Mouse (Mus musculus): Measurements from ENCODE around the gene Car14.
"Not testable (repeated sequence)": the region's sequence is repeated elsewhere in the genome, so short reads cannot be mapped to it uniquely, and the experiment has no call there.

Gene Car14

GRCm38 (mm10) chr3:95891211-95892065 lies 13.1 kb downstream of the Car14 start, which contains the start of gene BC028528:
TSS of gene BC028528 (minus strand) at chr3:95892005.
- no peak for DNase-seq

- no peak for DNase-seq
Observed at GRCm38 (mm10) chr3:95889664-95890063, 14.8 kb downstream of the Car14 start.

GRCm38 (mm10) chr3:95887596-95887995 lies 16.9 kb downstream of the Car14 start:
- DNase-seq = no peak

- no peak for DNase-seq
Observed at GRCm38 (mm10) chr3:95884400-95884799, 20.1 kb downstream of the Car14 start.

GRCm38 (mm10) chr3:95882816-95883425 lies 21.6 kb downstream of the Car14 start:
- DNase-seq = peak; percentile 70

- peak; percentile 99 for DNase-seq
Observed at GRCm38 (mm10) chr3:95881979-95882815, 22.3 kb downstream of the Car14 start, which contains the start of gene Ciart. TSS of gene Ciart (minus strand) at chr3:95882251.

GRCm38 (mm10) chr3:95879063-95879462 lies 25.4 kb downstream of the Car14 start:
- DNase-seq = no peak

GRCm38 (mm10) chr3:95872048-95872447 lies 32.4 kb downstream of the Car14 start:
- DNase-seq = no peak

GRCm38 (mm10) chr3:95871392-95871867 lies 33.1 kb downstream of the Car14 start, which contains the start of gene Mrps21:
TSS of gene Mrps21 (minus strand) at chr3:95871519.
- peak; percentile 89 for DNase-seq

GRCm38 (mm10) chr3:95870976-95871375 lies 33.5 kb downstream of the Car14 start:
- no peak for DNase-seq

GRCm38 (mm10) chr3:95867408-95867807 lies 37.1 kb downstream of the Car14 start:
- no peak for DNase-seq

GRCm38 (mm10) chr3:95866071-95866470 lies 38.4 kb downstream of the Car14 start:
- DNase-seq = no peak

- DNase-seq = no peak
Observed at GRCm38 (mm10) chr3:95865571-95865970, 38.9 kb downstream of the Car14 start.

GRCm38 (mm10) chr3:95865050-95865449 lies 39.4 kb downstream of the Car14 start:
- DNase-seq = no peak

GRCm38 (mm10) chr3:95863578-95863977 lies 40.9 kb downstream of the Car14 start:
- DNase-seq = no peak

GRCm38 (mm10) chr3:95861796-95862195 lies 42.7 kb downstream of the Car14 start:
- DNase-seq = peak; percentile 59

GRCm38 (mm10) chr3:95861216-95861615 lies 43.3 kb downstream of the Car14 start:
- DNase-seq = no peak

GRCm38 (mm10) chr3:95860323-95860722 lies 44.2 kb downstream of the Car14 start:
- DNase-seq = no peak

GRCm38 (mm10) chr3:95858278-95858677 lies 46.2 kb downstream of the Car14 start:
- not testable (repeated sequence) for DNase-seq

GRCm38 (mm10) chr3:95857050-95857449 lies 47.4 kb downstream of the Car14 start:
- not testable (repeated sequence) for DNase-seq

GRCm38 (mm10) chr3:95856115-95856514 lies 48.4 kb downstream of the Car14 start:
- no peak for DNase-seq

GRCm38 (mm10) chr3:95855502-95856089 lies 48.9 kb downstream of the Car14 start, which contains the start of gene Prpf3:
TSS of gene Prpf3 (minus strand) at chr3:95855885.
- DNase-seq = peak; percentile 93
